Mouse (Mus musculus) liver, embryonic 14.5 days (tissue): ENCODE measurements around the gene Dbn1.

Experiments used
- CTCF ChIP-seq: IDR thresholded peaks from 2 replicates; pipeline ENCODE4 v1.5.1; 2016; ENCODE audit warnings: antibody characterized with exemption, low read depth, control low read depth
- EP300 ChIP-seq: IDR thresholded peaks from 2 replicates; pipeline ENCODE4 v1.6.1; 2016; ENCODE audit warnings: antibody characterized with exemption, low read depth

DNA sequence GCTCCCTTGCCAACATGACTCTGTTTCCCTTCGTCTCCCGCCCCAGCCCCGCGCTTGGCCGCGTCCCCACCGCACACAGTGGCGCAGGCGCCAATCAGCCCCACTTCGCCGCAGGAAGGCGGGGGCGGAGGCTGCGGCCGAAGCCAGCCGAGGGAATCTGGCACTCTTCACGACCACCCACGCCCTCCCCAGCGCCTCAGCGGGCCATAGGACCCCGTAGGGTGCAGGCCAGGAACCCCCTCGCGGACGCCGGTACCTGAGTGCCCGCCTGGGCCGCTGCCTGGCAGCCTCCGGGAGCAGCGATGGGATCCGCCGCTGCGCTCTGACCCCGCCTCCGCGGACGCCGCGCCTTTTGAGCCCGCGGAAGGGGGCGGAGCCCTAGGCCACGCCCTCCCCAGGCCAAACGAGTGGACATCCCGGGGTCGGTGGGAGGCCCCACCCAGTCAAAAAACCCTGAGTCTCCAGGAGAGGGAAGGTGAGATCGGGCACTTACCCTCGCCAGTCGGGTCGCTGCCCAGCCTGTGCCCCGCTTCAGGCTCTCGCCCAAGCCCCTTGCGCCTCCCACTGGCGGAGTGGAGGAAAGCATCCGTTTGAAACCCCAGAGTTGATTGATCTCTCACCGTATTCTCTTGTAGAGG lies 25.3 kb upstream of the Dbn1 start, which contains the start of gene Pdlim7:
- TF ChIP-seq CTCF = peak; percentile 93
- no peak for TF ChIP-seq EP300
